Mouse (Mus musculus) forebrain, embryonic 11.5 days (tissue): Measurements from ENCODE around the gene Apoc2. TPM values are rescaled to one million over a fixed set of nuclear protein-coding genes. Genes with fewer than 3 reads are reported as not detected.

Experiments used
- ATAC-seq: fragments of 200-750 bp; cut with Nextera tagmentation; replicated peaks from 2 replicates; pipeline ENCODE4 v1.8.0; 2017; ENCODE audit warnings: moderate TSS enrichment; ENCODE audit not compliant: low FRiP score
- DNase-seq: peaks from one replicate; pipeline ENCODE4 v3.0.0-alpha.2; 2017; ENCODE audit warnings: low spot score
- H3K27ac ChIP-seq: fragments of 300-500 bp; sonication (generic); 2 replicates; pipeline ENCODE4 v1.5.1; 2014; ENCODE audit warnings: low read depth, low read length
- H3K27me3 ChIP-seq: fragments of 300-500 bp; sonication (generic); 2 replicates; pipeline ENCODE4 v1.6.1; 2014; ENCODE audit warnings: mild to moderate bottlenecking, low read length, mixed read lengths; ENCODE audit not compliant: control insufficient read depth, insufficient read depth
- H3K36me3 ChIP-seq: fragments of 300-500 bp; sonication (generic); 2 replicates; pipeline ENCODE4 v1.6.1; 2014; ENCODE audit warnings: mild to moderate bottlenecking, low read length, moderate library complexity, mixed read lengths; ENCODE audit not compliant: control insufficient read depth, insufficient read depth
- H3K4me1 ChIP-seq: fragments of 300-500 bp; sonication (generic); replicated peaks from 2 replicates; pipeline ENCODE4 v1.6.1; 2014; ENCODE audit warnings: low read length, mixed read lengths; ENCODE audit not compliant: control insufficient read depth, insufficient read depth
- H3K4me2 ChIP-seq: fragments of 300-500 bp; sonication (generic); 2 replicates; pipeline ENCODE4 v1.6.1; 2014; ENCODE audit warnings: low read depth, mild to moderate bottlenecking, low read length, moderate library complexity, mixed read lengths; ENCODE audit not compliant: severe bottlenecking
- H3K4me3 ChIP-seq: fragments of 300-500 bp; sonication (generic); 2 replicates; pipeline ENCODE4 v1.5.1; 2014; ENCODE audit warnings: low read depth, low read length
- H3K9ac ChIP-seq: fragments of 300-500 bp; sonication (generic); 2 replicates; pipeline ENCODE4 v1.6.1; 2014; ENCODE audit warnings: low read length
- H3K9me3 ChIP-seq: fragments of 300-500 bp; sonication (generic); 2 replicates; pipeline ENCODE4 v1.6.1; 2016; ENCODE audit warnings: low read length, mixed read lengths; ENCODE audit not compliant: control insufficient read depth
- WGBS: fragments of 180-500 bp; shearing (Covaris S2); extraction: QIAGEN DNeasy Blood & Tissue Kit; methylation state at CpG from one replicate; pipeline ENCODE4 v1.1.7; 2014; 5-methylcytosine and 5-hydroxymethylcytosine counted together
- polyA plus RNA-seq: library from polyadenylated mRNA; unstranded; fragments of >200 nt; fragmentation: Nextera tagmentation; extraction: Ambion mirVana; gene quantifications from 2 replicates; pipeline ENCODE4 v1.2.1, GENCODE M21; 2014

Apoc2 gene
- polyA plus RNA-seq, 1 experiment from 2014 or later, result not detected

DNA sequence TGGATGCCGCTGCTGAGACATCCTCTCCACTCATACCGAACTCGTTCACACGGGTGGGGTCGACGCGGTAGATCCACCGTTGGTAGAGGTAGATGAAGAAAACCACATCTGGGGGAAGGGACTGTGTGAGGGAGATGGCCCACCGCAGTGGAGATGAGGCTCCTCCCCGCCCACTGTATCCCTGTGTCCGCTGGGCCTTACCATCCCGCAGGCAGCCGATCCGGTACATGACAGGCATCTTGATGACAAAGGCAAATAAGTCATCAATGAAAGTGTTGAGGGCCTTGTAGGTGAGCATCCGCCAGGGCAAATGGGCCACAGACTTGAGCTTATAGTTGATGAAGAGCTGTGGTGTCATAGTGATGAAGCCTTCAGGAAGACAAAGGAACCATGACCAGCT lies 43.9 kb downstream of the Apoc2 start:
- no peaks in the 10 kb centered on the region for H3K4me1 ChIP-seq
- no peak overlapping the region for H3K9ac ChIP-seq
- ATAC-seq (no peak), DNase-seq (no peak)
- H3K27ac ChIP-seq, result no peak overlapping the region
- no peaks in the 10 kb centered on the region for H3K9me3 ChIP-seq
- peaks cover 15% of the 10 kb centered on the region for H3K36me3 ChIP-seq
- no peak overlapping the region for H3K4me3 ChIP-seq
- 94% methylated on average over 15 of the region's 15 CpGs for WGBS
- H3K27me3 ChIP-seq, result no peaks in the 10 kb centered on the region
- no peak overlapping the region for H3K4me2 ChIP-seq

DNA sequence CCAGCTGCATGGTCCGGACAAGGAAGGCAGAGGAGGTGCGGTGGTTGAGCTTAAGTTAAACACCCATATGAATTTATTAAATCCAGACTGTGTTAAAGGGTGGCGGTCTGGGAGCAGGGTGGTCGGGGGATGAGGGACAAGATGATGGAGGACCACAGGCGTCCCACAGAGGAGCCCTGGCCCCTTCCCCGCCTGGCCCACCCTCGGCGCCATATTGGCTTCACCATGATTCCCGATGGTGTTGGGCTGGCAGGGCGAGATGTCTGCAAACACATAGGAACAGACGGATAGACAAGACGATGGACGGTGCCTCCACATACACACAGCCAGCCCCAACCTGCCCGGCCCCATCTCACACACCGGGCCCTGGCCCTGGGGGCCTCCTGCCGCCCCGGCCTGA lies 44.5 kb downstream of the Apoc2 start:
- DNase-seq (no peak), ATAC-seq (no peak)
- no peaks in the 10 kb centered on the region for H3K4me1 ChIP-seq
- 94% methylated on average over 17 of the region's 17 CpGs for WGBS
- H3K27ac ChIP-seq, result no peak overlapping the region
- no peak overlapping the region for H3K4me3 ChIP-seq
- H3K27me3 ChIP-seq, result no peaks in the 10 kb centered on the region
- no peaks in the 10 kb centered on the region for H3K9me3 ChIP-seq
- peaks cover 13% of the 10 kb centered on the region for H3K36me3 ChIP-seq
- H3K4me2 ChIP-seq, result no peak overlapping the region
- H3K9ac ChIP-seq, result no peak overlapping the region

DNA sequence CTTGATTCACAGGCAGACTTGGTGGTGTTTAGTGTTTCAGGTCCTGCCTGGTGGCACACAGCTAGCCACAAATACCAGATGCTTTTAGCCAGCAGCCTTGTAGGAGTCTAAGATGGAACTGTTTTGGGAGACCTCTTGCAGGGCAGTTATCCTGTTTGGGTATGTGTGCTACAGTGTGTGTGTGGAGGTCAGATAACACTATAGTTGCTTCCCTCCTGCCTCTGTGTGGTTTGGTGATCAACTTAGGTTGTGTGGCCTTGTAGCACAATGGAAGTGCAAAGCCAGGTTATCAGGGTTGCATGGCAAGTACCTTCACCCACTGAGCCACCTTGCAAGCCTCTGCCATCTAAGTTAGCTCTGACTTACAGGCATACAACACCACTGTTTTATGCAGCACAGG lies 45.0 kb downstream of the Apoc2 start:
- Histone ChIP-seq H3K9ac (no peak overlapping the region), H3K27me3 (no peaks in the 10 kb centered on the region), H3K4me2 (no peak overlapping the region), H3K9me3 (no peaks in the 10 kb centered on the region), H3K4me1 (no peaks in the 10 kb centered on the region), H3K27ac (no peak overlapping the region), H3K4me3 (no peak overlapping the region), H3K36me3 (peaks cover 13% of the 10 kb centered on the region)
- ATAC-seq, result no peak
- DNase-seq, result no peak

DNA sequence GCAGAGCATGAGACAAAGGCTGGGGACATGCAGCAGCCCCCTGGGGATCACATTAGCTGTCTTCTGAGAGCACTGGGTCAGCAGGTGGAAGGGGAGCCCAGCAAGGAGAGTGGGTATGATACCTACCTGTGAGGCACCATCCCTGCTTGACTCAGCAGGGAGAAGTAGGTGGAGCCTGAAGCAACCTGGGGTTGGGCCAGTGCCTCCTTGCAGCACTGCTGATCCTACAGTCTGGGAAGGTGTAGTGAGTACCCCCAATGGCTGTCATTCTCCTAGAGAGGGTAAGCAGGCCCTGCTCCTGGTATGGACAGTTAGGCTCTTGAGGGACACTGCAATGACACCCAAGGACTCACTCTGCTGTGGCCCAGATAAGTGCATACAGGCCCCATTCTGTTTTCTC lies 45.5 kb downstream of the Apoc2 start:
- DNase-seq (no peak), ATAC-seq (no peak)
- H3K4me3 ChIP-seq, result no peak overlapping the region
- no peak overlapping the region for H3K27ac ChIP-seq
- no peaks in the 10 kb centered on the region for H3K27me3 ChIP-seq
- H3K9ac ChIP-seq, result no peak overlapping the region
- H3K4me2 ChIP-seq, result no peak overlapping the region
- H3K4me1 ChIP-seq, result no peaks in the 10 kb centered on the region
- peaks cover 13% of the 10 kb centered on the region for H3K36me3 ChIP-seq
- H3K9me3 ChIP-seq, result no peaks in the 10 kb centered on the region

DNA sequence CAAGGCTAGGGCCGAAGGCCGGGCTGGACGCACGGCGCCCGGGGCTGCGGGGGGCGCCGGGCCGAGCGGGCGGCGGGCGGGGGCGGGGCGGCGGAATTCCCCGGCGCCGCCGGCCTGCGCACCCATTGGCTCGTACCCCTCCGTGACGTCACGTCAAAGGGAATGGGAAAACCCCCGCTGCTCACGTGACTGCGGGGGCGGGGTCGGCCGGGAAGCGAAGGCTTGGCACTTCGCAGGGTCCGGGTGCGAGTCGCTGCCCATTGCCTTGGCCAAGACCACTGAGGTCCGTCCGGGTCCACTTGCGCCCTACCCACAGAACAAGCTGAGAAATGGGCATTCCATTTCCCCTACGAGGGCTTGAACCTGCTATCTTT lies 48.4 kb downstream of the Apoc2 start, which contains the start of gene Relb:
Relb (minus strand) TSS at position 78 of the 374 bp plus-strand sequence.
- Histone ChIP-seq H3K4me1 (no peaks in the 10 kb centered on the region), H3K9me3 (no peaks in the 10 kb centered on the region), H3K4me2 (peak within 1 kb of the TSS; percentile 97), H3K4me3 (peak within 1 kb of the TSS; percentile 62), H3K27ac (peak within 1 kb of the TSS; percentile 55; the same call in 1 of the 2 replicates), H3K27me3 (no peaks in the 10 kb centered on the region), H3K36me3 (peaks cover 2% of the 10 kb centered on the region; the same call in 1 of the 2 replicates), H3K9ac (peak within 1 kb of the TSS; percentile 24)
- WGBS, result under 1% methylated on average over 36 of the region's 41 CpGs
- DNase-seq, result peak; percentile 94
- ATAC-seq, result peak; percentile 72

DNA sequence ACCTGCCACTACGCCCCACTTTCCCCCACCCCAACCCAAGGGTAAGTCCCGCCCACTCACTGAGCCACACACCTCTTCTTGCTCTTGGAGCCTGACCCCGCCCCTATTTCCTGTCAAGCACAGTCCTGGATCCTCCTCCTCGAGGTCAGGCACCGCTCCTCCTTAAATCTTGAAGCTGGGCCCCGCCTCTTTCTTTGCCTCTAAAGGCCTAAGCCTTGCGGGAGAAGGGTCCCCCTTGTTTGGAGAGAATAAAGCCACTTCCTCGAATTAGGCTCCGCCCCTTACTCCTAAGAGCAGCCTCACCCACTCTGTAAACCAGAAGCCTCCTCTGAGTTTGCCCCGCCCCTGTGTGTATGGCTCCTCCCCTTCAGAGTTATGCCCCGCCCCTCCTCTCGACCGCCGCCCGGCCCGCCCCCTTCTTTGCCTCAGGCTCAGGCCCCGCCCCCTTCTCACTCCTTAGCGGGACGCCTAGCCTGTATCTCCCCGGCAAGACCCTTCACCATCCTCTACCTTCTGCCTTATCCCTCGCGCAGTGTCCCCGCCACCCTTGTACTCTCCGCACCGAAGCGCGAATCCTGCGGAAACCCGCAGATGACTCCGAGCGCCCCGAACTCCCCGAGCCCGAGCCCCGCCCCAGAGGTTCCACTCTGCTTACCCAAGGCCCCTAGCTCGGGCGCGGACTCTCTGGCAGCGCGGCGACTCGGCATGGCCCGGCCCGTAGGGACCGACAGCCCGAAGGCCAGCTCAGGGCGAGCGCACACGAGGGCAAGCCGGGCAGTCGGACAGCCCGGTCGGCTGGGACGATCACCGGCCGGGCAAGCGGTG lies 49.0 kb downstream of the Apoc2 start:
- DNase-seq (peak; percentile 94), ATAC-seq (peak; percentile 88)
- peak overlapping the region; percentile 62 for H3K4me3 ChIP-seq
- H3K4me2 ChIP-seq, result peak overlapping the region; percentile 97
- H3K4me1 ChIP-seq, result no peaks in the 10 kb centered on the region
- H3K27me3 ChIP-seq, result no peaks in the 10 kb centered on the region
- peak overlapping the region; percentile 55; the same call in 1 of the 2 replicates for H3K27ac ChIP-seq
- H3K9ac ChIP-seq, result peak overlapping the region; percentile 24
- WGBS, result 2% methylated on average over 56 of the region's 57 CpGs
- H3K9me3 ChIP-seq, result no peaks in the 10 kb centered on the region
- peaks cover 2% of the 10 kb centered on the region; the same call in 1 of the 2 replicates for H3K36me3 ChIP-seq

DNA sequence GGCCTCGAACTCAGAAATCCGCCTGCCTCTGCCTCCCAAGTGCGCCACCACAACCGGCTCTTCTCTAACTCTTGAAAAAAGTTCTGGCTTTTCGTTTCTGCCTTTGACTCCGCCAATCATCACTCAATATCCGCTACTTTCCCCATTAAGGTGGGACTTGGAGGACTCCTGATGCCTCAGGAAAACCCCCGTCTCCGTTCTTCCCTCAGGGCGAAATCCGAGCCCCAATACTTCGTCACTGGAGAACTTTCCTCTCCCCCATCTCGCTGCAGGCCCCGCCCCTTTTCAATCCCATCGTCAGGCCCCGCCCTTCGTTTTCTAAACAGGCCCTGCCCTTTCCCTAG lies 49.6 kb downstream of the Apoc2 start:
- ATAC-seq, result peak; percentile 11; the same call in 1 of the 2 replicates
- 0 out of 2 replicates have a peak, but pooled peaks cover 2% of the 10 kb centered on the region for H3K36me3 ChIP-seq
- H3K4me3 ChIP-seq, result peak overlapping the region; percentile 62
- no peak overlapping the region for H3K27ac ChIP-seq
- DNase-seq, result no peak
- no peaks in the 10 kb centered on the region for H3K4me1 ChIP-seq
- H3K4me2 ChIP-seq, result peak overlapping the region; percentile 97; the same call in 1 of the 2 replicates
- H3K27me3 ChIP-seq, result no peaks in the 10 kb centered on the region
- H3K9ac ChIP-seq, result no peak overlapping the region
- 17% methylated on average over 17 of the region's 17 CpGs for WGBS
- H3K9me3 ChIP-seq, result no peaks in the 10 kb centered on the region

DNA sequence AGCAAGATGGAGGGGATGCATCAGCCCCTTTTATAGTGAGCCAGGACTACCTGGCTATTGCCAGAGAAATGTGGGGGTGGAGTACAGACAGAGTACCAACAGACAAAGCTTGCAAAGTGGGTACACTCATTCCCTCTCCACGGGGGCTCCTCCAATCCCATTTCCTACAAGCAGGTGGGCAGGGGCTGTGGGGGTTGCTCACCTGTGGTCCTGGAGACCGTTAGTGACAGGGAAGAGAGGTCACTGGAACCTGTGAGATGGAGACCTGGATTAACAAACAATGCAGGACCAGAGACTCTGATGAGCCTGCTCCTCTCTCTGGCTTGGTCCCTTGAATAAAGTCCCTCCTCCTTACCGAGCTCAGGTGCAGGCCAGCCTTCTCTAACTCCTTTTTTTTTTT lies 50.0 kb downstream of the Apoc2 start:
- H3K9ac ChIP-seq, result no peak overlapping the region
- H3K27me3 ChIP-seq, result no peaks in the 10 kb centered on the region
- no peak overlapping the region for H3K27ac ChIP-seq
- H3K4me1 ChIP-seq, result no peaks in the 10 kb centered on the region
- H3K4me2 ChIP-seq, result peak overlapping the region; percentile 97; the same call in 1 of the 2 replicates
- DNase-seq (no peak), ATAC-seq (no peak)
- H3K4me3 ChIP-seq, result no peak overlapping the region
- H3K9me3 ChIP-seq, result no peaks in the 10 kb centered on the region
- 0 out of 2 replicates have a peak, but pooled peaks cover under 1% of the 10 kb centered on the region for H3K36me3 ChIP-seq
- WGBS, result 71% methylated on average over 3 of the region's 3 CpGs

DNA sequence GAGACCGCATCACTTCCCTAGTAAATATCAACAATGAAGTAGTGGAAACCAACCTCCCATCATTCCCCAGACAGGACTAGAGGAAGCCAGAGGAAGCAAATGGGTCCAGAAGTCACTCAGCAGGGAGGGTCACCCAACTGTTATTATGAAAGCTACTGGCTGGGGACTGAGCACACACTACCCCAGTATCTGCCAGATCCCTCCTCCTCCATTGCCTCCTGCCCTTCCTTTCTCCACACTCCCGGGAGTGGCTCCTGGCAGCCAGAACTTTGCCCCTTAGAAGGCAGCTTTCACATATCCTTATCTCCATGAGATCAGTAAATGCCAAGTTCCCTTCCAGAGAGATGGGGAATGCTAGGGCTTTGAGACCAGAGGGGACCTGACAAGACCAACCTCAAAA lies 54.3 kb downstream of the Apoc2 start:
- H3K4me1 ChIP-seq, result peaks cover 5% of the 10 kb centered on the region; the same call in 1 of the 2 replicates
- H3K9ac ChIP-seq, result no peak overlapping the region
- H3K9me3 ChIP-seq, result no peaks in the 10 kb centered on the region
- 70% methylated on average over 2 of the region's 2 CpGs for WGBS
- H3K27me3 ChIP-seq, result no peaks in the 10 kb centered on the region
- H3K4me3 ChIP-seq, result no peak overlapping the region
- H3K4me2 ChIP-seq, result no peak overlapping the region
- no peak overlapping the region for H3K27ac ChIP-seq
- no peaks in the 10 kb centered on the region for H3K36me3 ChIP-seq
- DNase-seq (no peak), ATAC-seq (no peak)
